Mouse (Mus musculus) v-Abl transformed pro-B cells (cell line): ENCODE results near the gene Wfdc6a.

Source experiments
- in situ Hi-C, 2 experiments: fragments of 400-800 bp; cut with MboI; formaldehyde crosslinking; loops; one replicate each; pipeline ENCODE4 v1.15.1; 2025; ENCODE audit not compliant: unreplicated experiment in 2 of 2

The Wfdc6a gene

DNA sequence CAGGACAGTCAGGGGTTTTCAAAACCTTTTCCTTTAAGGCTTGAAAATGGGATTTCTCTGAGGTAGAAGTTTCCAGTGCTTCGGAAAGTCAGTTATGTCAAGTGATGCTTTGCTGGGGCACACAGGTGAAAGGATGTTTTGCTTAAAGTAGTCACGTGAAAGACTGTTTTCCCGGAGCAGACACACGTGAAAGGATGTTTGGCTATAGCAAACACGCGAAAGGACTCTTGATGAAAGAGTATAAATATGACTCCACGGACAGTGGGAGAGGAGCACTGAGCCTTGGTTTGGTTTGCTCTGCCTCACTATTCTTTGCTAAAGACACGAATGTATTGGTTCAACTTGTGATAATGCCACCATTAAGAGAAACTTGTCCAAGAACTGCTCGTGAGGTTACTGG is 33.7 kb downstream of the Wfdc6a start:
- in situ Hi-C loops, result no loop called here

DNA sequence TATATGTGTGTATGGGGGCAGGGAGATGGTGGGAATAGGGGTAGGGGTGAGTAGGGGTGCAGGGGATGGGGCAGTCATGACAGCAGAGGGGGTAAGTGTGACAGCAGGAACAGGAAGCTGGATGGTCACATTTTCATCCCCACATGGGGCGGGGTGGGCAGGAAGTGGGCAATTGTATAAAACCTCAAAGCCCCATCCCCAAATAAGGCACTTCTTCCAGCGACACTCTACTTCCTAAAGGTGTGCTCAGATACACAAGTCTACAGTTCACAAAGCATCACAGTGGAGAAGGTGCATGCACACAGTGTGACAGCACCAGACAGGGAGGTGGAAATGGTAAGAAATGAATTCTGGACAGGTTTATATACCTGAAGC is 34.4 kb downstream of the Wfdc6a start:
- in situ Hi-C loops, result no loop called here

DNA sequence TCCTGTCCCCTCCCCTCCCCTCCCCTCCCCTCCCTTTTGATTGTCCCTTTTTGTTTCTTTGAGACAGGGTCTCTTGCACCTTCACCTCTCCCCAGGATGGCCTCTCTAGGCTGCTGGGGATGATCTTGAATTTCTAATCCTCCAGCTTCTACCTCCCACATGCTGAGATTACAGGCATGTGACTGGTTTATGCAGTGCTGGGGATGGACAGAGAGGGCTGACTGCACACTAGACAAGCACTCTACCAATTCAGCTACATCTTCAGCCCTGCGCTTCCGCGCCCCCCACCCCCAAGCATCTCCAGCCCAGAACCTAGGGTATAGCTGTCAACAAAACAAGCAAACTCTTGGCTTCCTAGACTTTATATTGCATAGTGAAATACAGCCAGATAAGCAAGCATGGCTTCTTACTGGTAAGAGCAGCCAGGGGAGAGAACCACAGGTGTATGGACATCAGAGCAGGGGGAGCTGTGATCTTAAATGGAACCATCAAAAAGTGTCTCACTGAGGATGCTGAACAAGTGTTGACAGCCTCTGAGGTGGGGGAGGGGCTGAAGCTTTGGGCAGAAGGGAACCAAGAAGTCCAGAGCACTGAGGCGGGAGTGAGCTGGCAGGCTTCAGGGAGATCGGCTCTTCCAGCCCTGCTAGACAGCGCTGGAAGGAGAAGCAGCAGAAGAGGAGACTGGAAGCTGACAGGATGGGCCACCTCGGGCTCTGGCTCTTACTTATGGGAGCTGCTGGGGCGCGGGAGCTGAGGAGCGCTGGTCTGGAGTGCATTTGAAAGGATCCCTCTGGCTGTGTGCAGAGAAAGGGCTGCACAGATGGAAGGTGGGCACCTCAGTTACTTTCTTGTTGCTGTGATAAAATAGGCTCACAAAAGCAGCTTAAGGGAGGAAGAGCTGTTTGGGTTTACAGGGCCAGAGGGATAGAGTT is 35.0 kb downstream of the Wfdc6a start:
- in situ Hi-C loops, result no loop called here

DNA sequence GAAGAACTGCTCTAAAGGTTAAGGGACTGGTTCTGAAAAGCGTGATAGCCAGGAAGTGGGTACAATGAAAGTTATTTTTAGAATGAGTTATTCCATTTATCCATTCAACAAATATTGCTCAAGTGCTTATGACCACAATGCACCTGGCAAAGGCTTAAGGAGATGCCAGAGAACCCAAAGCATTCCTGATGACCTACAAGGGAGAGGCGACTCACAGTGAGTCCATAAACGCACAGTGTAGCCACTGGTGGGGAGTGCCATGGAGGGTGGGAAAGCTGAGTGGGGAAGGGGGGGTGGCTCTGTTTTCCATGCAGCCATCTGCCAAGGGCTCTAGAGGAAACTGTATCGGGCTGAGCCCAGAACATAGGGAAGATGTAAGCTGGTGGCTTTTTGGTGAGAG is 35.9 kb downstream of the Wfdc6a start:
- in situ Hi-C loops, result no loop called here

DNA sequence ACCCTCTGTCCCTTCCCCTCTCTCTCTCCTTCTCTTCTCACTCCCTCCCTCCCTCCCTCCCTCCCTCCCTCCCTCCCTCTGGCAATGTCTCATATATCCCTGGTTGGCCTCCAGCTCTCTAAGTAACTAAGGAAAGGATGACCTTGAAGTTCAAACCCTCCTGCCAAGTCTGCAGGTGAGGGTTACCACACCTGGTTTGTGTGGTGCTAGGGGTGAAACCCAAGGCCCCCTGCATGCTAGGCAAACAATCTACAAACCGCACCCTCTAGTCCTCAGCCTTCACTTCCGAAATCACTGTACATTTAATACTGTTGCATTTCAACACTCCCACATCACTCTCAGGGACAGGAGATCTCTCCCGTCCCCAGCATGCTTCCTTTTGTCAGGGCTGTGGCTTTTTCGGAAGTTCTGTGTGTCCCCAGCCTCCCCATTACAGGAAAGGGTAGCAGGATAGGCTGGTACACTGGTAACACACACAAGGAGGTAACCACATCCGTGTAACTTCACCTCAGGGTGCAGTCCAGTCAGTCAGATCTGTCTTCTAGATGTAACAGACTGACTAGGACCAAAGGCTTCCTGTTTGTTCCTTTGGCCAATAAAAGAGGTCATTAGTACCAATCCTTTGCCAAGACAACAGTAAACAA is 40.7 kb downstream of the Wfdc6a start:
- in situ Hi-C loops, result no loop called here

DNA sequence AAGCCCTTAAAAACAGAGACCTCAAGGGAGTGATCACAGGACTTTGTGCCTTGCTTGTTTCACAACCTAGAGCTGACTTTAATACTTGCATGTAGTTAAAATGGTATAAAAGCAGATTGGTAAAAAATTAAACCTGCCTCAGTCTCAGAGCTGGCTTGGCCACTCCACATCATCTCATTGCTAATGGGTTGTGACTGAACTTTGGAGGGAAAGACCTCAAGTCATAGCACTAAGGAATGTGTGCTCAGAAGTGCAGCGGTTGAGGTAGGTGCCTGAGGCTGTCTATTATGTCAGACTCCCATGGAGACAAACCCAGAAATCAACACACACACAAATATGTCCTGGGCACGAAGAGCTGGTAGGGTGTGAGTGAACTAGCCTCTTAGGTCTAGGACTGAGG is 41.5 kb downstream of the Wfdc6a start:
- in situ Hi-C loops, result no loop called here

DNA sequence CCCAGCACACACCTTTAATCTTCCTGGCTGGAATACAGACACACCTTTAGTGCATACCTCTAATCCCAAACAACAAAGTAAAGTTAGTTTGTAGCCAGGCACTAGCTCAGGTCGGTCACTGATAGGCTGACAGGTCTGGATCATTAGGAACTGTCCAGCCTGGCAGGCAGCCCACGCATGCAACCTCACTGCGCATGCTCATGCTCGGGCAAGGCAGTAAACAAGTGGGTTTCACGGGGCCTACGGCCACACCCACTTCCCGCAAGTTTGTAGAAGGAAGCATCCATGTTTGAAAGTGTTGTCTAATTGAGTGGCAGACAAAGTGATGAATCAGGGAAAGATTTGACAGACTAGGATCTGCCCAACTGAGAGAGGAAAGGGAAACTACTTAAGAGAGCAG is 42.6 kb downstream of the Wfdc6a start:
- in situ Hi-C loops, result no loop called here

DNA sequence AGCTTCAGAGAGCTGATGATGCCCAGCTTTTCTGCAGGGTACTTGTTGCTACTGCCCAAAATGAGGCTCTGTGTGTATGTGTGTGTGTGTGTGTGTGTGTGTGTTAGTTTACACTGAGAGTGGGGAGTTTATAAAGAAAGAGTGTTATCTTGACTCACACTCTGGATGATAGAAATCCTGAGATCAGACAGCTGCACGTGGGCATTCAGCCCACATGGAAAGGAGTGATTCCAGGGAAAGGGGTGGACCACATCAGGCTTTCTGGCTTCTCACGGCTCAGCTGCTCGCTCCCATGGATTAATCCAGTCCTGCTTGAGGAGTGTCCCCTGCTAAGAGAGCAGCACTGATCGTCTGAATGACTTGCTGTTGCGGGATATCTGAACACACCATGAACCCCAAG is 43.1 kb downstream of the Wfdc6a start:
- in situ Hi-C loops, result no loop called here

DNA sequence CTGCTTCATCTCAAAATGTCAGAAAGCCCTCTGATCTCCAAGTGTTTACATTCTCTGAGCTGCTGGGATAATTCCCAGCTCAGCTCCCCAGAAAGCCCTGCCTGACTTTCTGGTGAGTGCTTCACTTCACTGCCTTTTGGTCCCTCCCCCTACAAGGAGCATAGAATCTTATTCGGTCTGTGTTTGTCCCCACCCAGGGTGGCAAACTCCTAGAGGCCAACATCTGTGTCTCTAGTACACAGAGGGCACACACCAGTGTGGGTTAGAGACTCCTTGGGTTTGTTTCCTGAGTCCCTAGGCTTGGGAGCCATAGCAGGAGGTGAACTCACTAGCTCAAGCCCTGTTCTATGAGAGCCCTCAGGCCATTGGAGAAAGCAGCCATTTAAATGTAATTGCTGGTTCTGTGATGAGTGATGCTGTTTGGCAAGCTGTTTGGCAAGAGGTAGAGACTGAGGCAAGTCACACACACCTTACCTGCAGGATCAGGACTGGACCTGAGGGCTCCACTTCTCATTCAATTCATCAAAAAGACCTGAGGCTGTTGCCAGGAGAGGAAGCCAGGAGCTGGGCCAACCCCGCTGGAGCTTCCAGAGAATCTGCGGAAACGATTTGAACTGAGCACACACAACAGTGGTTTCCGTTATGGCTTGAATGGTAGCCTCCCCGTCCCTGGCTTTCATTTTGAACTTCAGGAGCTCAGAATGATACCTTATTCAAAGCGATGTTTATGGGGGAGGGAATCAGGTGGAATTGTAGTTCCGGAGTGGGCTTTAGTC is 44.4 kb downstream of the Wfdc6a start:
- in situ Hi-C loops, result no loop called here

DNA sequence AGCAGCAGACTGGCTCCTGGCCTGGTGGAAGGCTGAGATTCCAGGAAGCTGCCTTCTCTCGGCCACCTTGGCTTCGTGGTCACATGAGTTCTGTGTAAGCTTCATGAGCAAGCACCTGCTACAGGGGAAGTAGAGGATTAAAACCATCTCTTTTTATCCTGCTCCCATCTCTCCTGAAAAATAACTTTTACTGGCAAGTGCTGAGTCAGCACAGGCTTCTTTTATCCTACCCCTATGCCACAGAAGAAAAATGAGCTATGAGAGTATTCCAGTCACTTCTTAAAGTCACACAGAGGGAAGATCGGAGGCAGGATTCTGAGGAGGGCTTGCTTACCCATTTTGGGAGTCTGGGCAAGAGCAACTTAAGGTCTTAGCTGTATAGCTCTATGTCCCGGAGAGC is 48.2 kb downstream of the Wfdc6a start:
- in situ Hi-C loops, result loop anchor here in 1 of 2 experiments (10.0 kb wide), 1 partner anchor 188 kb away; no protein-coding TSS in a partner anchor

DNA sequence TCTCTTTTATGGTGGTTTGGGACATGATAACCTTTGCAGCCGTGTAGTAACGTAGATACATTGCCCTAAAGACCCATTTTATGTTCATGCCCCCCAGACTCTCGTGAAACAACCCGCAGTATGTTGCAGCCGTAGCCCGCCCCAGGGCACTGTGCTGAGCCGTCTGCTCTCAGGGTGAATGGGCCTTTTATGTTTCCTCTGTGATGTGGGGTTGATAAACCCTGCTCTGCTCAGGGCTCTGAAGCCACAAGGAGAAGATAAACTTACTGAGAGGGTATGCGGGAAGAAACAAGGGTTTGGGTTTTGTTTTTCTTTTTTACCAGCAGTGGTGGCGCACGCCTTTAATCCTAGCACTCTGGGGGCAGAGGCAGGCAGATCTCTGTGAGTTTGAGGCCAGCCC is 50.9 kb downstream of the Wfdc6a start:
- in situ Hi-C loops, result loop anchor here in 1 of 2 experiments (10.0 kb wide), 1 partner anchor 190 kb away; no protein-coding TSS in a partner anchor

DNA sequence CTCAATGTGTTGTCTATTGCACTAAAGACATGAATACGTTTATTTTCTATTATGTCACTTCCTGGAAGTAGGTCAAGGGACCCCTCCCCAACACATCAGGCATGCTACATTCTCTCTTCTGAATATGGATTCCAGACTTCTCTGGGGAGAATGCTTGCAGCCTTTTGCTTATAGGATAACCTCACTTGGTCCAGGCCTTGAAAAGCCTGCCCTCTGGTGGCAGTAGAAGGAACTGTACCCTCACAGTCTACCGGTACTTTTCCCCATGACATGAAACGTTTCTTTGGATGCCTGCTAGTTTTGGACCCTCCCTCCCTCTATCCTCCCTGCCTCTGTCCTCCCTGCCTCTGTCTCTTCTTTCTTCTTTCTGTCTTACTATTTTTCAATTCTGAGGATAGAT is 54.1 kb downstream of the Wfdc6a start:
- in situ Hi-C loops, result loop anchor here in 1 of 2 experiments (10.0 kb wide), 1 partner anchor 194 kb away; no protein-coding TSS in a partner anchor
